Mouse (Mus musculus) B cell, adult 2 months (primary cell): Measurements from ENCODE around the gene Olfr1116.
"Not testable (repeated sequence)": the region's sequence is repeated elsewhere in the genome, so short reads cannot be mapped to it uniquely, and the experiment has no call there.

ENCODE experiments used
- DNase-seq, 2 experiments: peaks; one replicate each; pipeline ENCODE4 v3.0.0; 2022

Olfr1116 gene

GRCm38 (mm10) chr2:87267234-87267633, at the start of gene Olfr1116:
Gene Olfr1116, plus strand, starts transcription at chr2:87267534.
- no peak for DNase-seq

- DNase-seq: no peak
Measured at GRCm38 (mm10) chr2:87247713-87248112, 19.6 kb upstream of the Olfr1116 start, which contains the start of gene Olfr1115. Gene Olfr1115, plus strand, starts transcription at chr2:87248013.

DNA sequence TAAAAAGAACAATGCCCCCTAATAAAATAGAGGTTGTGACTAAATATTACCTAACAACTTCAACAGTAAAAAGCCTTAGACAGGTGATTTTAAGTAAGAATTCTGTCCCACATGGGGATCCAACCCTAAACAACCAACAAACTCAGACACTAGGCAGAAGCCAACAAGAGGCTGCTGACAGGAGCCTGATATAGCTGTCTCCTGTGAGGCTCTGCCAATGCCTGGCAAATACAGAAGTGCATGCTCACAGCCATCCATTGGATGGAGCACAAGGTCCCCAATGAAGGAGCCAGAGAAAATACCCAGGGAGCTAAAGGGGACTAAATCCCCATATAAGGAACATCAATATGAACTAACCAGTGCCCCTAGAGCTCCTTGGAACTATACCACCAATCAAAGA, 26.6 kb downstream of the Olfr1116 start:
- DNase-seq: not testable (repeated sequence)

DNA sequence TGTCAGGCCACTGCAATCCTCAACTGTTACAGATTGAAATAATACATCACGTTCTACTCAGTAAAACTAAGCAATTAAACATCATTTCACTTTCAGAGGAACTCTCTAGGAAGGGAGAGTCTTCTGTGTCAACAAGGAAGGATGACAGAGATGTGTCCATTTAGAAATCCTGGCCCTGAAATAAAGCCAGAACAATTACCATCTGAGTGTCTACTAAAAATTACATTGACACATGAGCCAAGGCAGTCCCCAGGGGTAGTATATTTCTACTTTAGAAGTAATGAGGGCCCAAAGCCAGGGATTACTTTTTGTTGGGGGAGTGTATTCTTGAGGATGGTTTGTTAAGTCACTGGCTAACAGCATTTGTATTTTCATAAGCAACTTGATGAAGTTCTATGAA, 39.9 kb downstream of the Olfr1116 start, which contains the start of gene Olfr1118:
Gene Olfr1118 (plus strand): TSS at position 301 of the 400 bp plus-strand sequence.
- no peak for DNase-seq
